Mouse (Mus musculus) intestine, embryonic 14.5 days (tissue): Measurements from ENCODE around the gene 4930404N11Rik. TPM values are rescaled to one million over a fixed set of nuclear protein-coding genes. Genes with fewer than 3 reads are reported as not detected.
A peak's percentile ranks its signal among the peaks of the same experiment; 100 is the strongest.

Experiments
- ATAC-seq: fragments of 200-750 bp; cut with Nextera tagmentation; replicated peaks from 2 replicates; pipeline ENCODE4 v1.8.0; 2017; ENCODE audit warnings: low read depth, moderate number of reproducible peaks, moderate TSS enrichment, moderate library complexity; ENCODE audit not compliant: low FRiP score, low TSS enrichment
- DNase-seq: peaks from one replicate; pipeline ENCODE4 v3.0.0-alpha.2; 2018; ENCODE audit warnings: low spot score
- H3K27ac ChIP-seq: fragments of 300-500 bp; sonication (generic); 2 replicates; pipeline ENCODE4 v1.5.1; 2014; ENCODE audit warnings: low read depth, mild to moderate bottlenecking, control low read depth
- H3K27me3 ChIP-seq: fragments of 300-500 bp; sonication (generic); replicated peaks from 2 replicates; pipeline ENCODE4 v1.6.1; 2014; ENCODE audit warnings: low read length, control low read depth; ENCODE audit not compliant: control insufficient read depth, insufficient read depth
- H3K36me3 ChIP-seq: fragments of 300-500 bp; sonication (generic); 2 replicates; pipeline ENCODE4 v1.6.1; 2014; ENCODE audit warnings: low read length, control low read depth; ENCODE audit not compliant: control insufficient read depth, insufficient read depth
- H3K4me1 ChIP-seq: fragments of 300-500 bp; sonication (generic); replicated peaks from 2 replicates; pipeline ENCODE4 v1.6.1; 2014; ENCODE audit warnings: low read length, control low read depth, mixed read lengths; ENCODE audit not compliant: control insufficient read depth, insufficient read depth
- H3K4me2 ChIP-seq: fragments of 300-500 bp; sonication (generic); 2 replicates; pipeline ENCODE4 v1.6.1; 2014; ENCODE audit warnings: low read length
- H3K4me3 ChIP-seq: fragments of 300-500 bp; sonication (generic); 2 replicates; pipeline ENCODE4 v1.5.1; 2014; ENCODE audit warnings: low read depth, low read length, control low read depth, mixed read lengths
- H3K9ac ChIP-seq: fragments of 300-500 bp; sonication (generic); 2 replicates; pipeline ENCODE4 v1.6.1; 2014; ENCODE audit warnings: mild to moderate bottlenecking, low read length
- H3K9me3 ChIP-seq: fragments of 300-500 bp; sonication (generic); 2 replicates; pipeline ENCODE4 v1.6.1; 2016; ENCODE audit warnings: low read length, control low read depth; ENCODE audit not compliant: control insufficient read depth
- WGBS: fragments of 180-500 bp; shearing (Covaris S2); extraction: QIAGEN DNeasy Blood & Tissue Kit; methylation state at CpG from one replicate; pipeline ENCODE4 v1.1.7; 2014; 5-methylcytosine and 5-hydroxymethylcytosine counted together
- polyA plus RNA-seq: library from polyadenylated mRNA; unstranded; fragments of >200 nt; fragmentation: Nextera tagmentation; extraction: Ambion mirVana; gene quantifications from 2 replicates; pipeline ENCODE4 v1.2.1, GENCODE M21; 2014

4930404N11Rik gene
- polyA plus RNA-seq, 1 experiment from 2014 or later = 0.58 TPM

- Histone ChIP-seq H3K4me1 (peaks cover 84% of the 10 kb centered on the region), H3K27ac (peak overlapping the region; percentile 77; the same call in 1 of the 2 replicates), H3K4me2 (no peak overlapping the region), H3K36me3 (peaks cover 31% of the 10 kb centered on the region), H3K9me3 (no peaks in the 10 kb centered on the region), H3K9ac (no peak overlapping the region), H3K4me3 (no peak overlapping the region), H3K27me3 (no peaks in the 10 kb centered on the region)
- no peak for ATAC-seq
- WGBS = 56% methylated on average over 4 of the region's 4 CpGs
- no peak for DNase-seq
These were observed 44.7 kb upstream of the 4930404N11Rik start for GRCm38 (mm10) chr10:81410350-81410749.

GRCm38 (mm10) chr10:81409330-81409729, 43.7 kb upstream of the 4930404N11Rik start:
- no peak overlapping the region for H3K4me3 ChIP-seq
- DNase-seq = no peak
- WGBS = 23% methylated on average over 8 of the region's 8 CpGs

GRCm38 (mm10) chr10:81408871-81409291, 43.3 kb upstream of the 4930404N11Rik start:
- H3K4me3 ChIP-seq = no peak overlapping the region
- no peaks in the 10 kb centered on the region for H3K27me3 ChIP-seq
- ATAC-seq = 0 out of 2 replicates have a peak, but pooled peaks have one; percentile 21
- H3K9me3 ChIP-seq = no peaks in the 10 kb centered on the region
- no peak overlapping the region for H3K4me2 ChIP-seq
- H3K4me1 ChIP-seq = peaks cover 70% of the 10 kb centered on the region
- 0 out of 2 replicates have a peak overlapping the region, but pooled peaks have one; percentile 51 for H3K27ac ChIP-seq
- DNase-seq = peak; percentile 85
- peaks cover 34% of the 10 kb centered on the region for H3K36me3 ChIP-seq
- no peak overlapping the region for H3K9ac ChIP-seq
- WGBS = 24% methylated on average over 9 of the region's 9 CpGs

More at GRCm38 (mm10) chr10:81409330-81409729, 43.7 kb upstream of the 4930404N11Rik start:
- ATAC-seq = no peak
- H3K9me3 ChIP-seq = no peaks in the 10 kb centered on the region
- H3K4me2 ChIP-seq = no peak overlapping the region
- no peaks in the 10 kb centered on the region for H3K27me3 ChIP-seq
- peaks cover 74% of the 10 kb centered on the region for H3K4me1 ChIP-seq
- 0 out of 2 replicates have a peak overlapping the region, but pooled peaks have one; percentile 51 for H3K27ac ChIP-seq
- peaks cover 33% of the 10 kb centered on the region for H3K36me3 ChIP-seq
- no peak overlapping the region for H3K9ac ChIP-seq

GRCm38 (mm10) chr10:81408424-81408729, 42.8 kb upstream of the 4930404N11Rik start:
- WGBS = 59% methylated on average over 13 of the region's 13 CpGs
- peaks cover 34% of the 10 kb centered on the region for H3K36me3 ChIP-seq
- peaks cover 66% of the 10 kb centered on the region for H3K4me1 ChIP-seq

GRCm38 (mm10) chr10:81407539-81408423, 42.2 kb upstream of the 4930404N11Rik start:
- ATAC-seq = peak; percentile 29
- peak overlapping the region; percentile 18 for H3K4me3 ChIP-seq
- H3K9me3 ChIP-seq = no peaks in the 10 kb centered on the region
- WGBS = 27% methylated on average over 31 of the region's 31 CpGs
- DNase-seq = peak; percentile 87
- H3K36me3 ChIP-seq = peaks cover 36% of the 10 kb centered on the region
- H3K9ac ChIP-seq = peak overlapping the region; percentile 20; the same call in 1 of the 2 replicates
- no peaks in the 10 kb centered on the region for H3K27me3 ChIP-seq
- H3K27ac ChIP-seq = no peak overlapping the region
- H3K4me1 ChIP-seq = peaks cover 66% of the 10 kb centered on the region
- peak overlapping the region; percentile 40 for H3K4me2 ChIP-seq

More at GRCm38 (mm10) chr10:81408424-81408729, 42.8 kb upstream of the 4930404N11Rik start:
- Histone ChIP-seq H3K27me3 (no peaks in the 10 kb centered on the region), H3K27ac (no peak overlapping the region), H3K9me3 (no peaks in the 10 kb centered on the region), H3K4me3 (no peak overlapping the region; the same call in 1 of the 2 replicates), H3K9ac (no peak overlapping the region), H3K4me2 (no peak overlapping the region)
- DNase-seq = no peak
- no peak for ATAC-seq

GRCm38 (mm10) chr10:81406504-81407440, 41.2 kb upstream of the 4930404N11Rik start:
- ATAC-seq = no peak
- peak overlapping the region; percentile 40 for H3K4me2 ChIP-seq
- WGBS = 41% methylated on average over 24 of the region's 24 CpGs
- DNase-seq = no peak
- no peak overlapping the region for H3K27ac ChIP-seq
- peaks cover 38% of the 10 kb centered on the region for H3K36me3 ChIP-seq
- 0 out of 2 replicates have a peak overlapping the region, but pooled peaks have one; percentile 20 for H3K9ac ChIP-seq
- H3K4me3 ChIP-seq = peak overlapping the region; percentile 18
- no peaks in the 10 kb centered on the region for H3K27me3 ChIP-seq
- H3K9me3 ChIP-seq = no peaks in the 10 kb centered on the region
- peaks cover 64% of the 10 kb centered on the region for H3K4me1 ChIP-seq

GRCm38 (mm10) chr10:81405588-81406201, 40.1 kb upstream of the 4930404N11Rik start:
- peaks cover 54% of the 10 kb centered on the region for H3K4me1 ChIP-seq

GRCm38 (mm10) chr10:81404720-81405119, 39.1 kb upstream of the 4930404N11Rik start:
- peaks cover 44% of the 10 kb centered on the region for H3K4me1 ChIP-seq

More at GRCm38 (mm10) chr10:81405588-81406201, 40.1 kb upstream of the 4930404N11Rik start:
- H3K4me2 ChIP-seq = no peak overlapping the region
- no peak for ATAC-seq
- DNase-seq = peak; percentile 76
- no peak overlapping the region for H3K9ac ChIP-seq
- H3K4me3 ChIP-seq = no peak overlapping the region
- no peaks in the 10 kb centered on the region for H3K27me3 ChIP-seq
- WGBS = 50% methylated on average over 13 of the region's 13 CpGs
- H3K9me3 ChIP-seq = no peaks in the 10 kb centered on the region
- H3K36me3 ChIP-seq = peaks cover 40% of the 10 kb centered on the region
- no peak overlapping the region for H3K27ac ChIP-seq

More at GRCm38 (mm10) chr10:81404720-81405119, 39.1 kb upstream of the 4930404N11Rik start:
- H3K4me2 ChIP-seq = no peak overlapping the region
- H3K9me3 ChIP-seq = no peaks in the 10 kb centered on the region
- no peaks in the 10 kb centered on the region for H3K27me3 ChIP-seq
- ATAC-seq (no peak), DNase-seq (no peak)
- WGBS = 62% methylated on average over 18 of the region's 18 CpGs
- H3K36me3 ChIP-seq = peaks cover 50% of the 10 kb centered on the region
- H3K9ac ChIP-seq = no peak overlapping the region
- no peak overlapping the region for H3K27ac ChIP-seq
- H3K4me3 ChIP-seq = no peak overlapping the region
